Mouse (Mus musculus): ENCODE measurements around the gene Scrt2. TPM values are rescaled to one million over a fixed set of nuclear protein-coding genes. Genes with fewer than 3 reads are reported as not detected.

Scrt2 gene
- polyA plus RNA-seq, 1 experiment from 2014 or later: 7.6 TPM

DNA sequence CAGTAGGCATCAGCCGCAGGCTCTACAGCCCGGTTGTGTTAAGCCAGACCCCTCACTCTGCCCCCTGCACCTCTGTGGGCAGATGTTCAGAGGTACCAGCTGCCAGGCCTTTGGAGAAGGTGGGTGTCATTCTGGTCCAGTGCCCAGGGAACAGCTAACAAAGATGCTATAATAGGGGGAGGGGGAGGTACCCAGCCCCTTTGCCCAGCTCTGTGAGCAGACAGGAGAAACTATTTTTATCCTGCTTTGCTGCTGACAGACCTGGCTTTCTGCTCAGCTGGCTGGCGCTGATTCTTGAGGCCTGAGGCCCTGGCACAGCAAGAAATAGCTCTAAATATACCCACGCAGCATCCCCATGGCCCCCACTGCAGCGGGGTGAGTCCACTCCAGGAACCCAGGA lies 5.8 kb downstream of the Scrt2 start:
- Histone ChIP-seq H3K27ac (ENCODE audit: low read depth, low read length) (peak overlapping the region; percentile 56; the same call in 1 of the 2 replicates), H3K9ac (ENCODE audit: low read depth, low read length) (peak overlapping the region; percentile 47), H3K4me2 (ENCODE audit: low read length) (peak overlapping the region; percentile 37; the same call in 1 of the 2 replicates), H3K4me3 (ENCODE audit: low read length) (no peak overlapping the region; the same call in 1 of the 2 replicates), H3K9me3 (ENCODE audit: control insufficient read depth, low read length) (no peaks in the 10 kb centered on the region), H3K4me1 (ENCODE audit: control insufficient read depth, insufficient read depth, low read depth, low read length) (peaks cover 42% of the 10 kb centered on the region), H3K27me3 (replicated peaks; ENCODE audit: control insufficient read depth, insufficient read depth, low read length) (0 out of 2 replicates have a peak, but pooled peaks cover 3% of the 10 kb centered on the region), H3K36me3 (ENCODE audit: control insufficient read depth, insufficient read depth, low read length) (no peaks in the 10 kb centered on the region)
- no peak for ATAC-seq
- WGBS: 63% methylated on average over 5 of the region's 5 CpGs

DNA sequence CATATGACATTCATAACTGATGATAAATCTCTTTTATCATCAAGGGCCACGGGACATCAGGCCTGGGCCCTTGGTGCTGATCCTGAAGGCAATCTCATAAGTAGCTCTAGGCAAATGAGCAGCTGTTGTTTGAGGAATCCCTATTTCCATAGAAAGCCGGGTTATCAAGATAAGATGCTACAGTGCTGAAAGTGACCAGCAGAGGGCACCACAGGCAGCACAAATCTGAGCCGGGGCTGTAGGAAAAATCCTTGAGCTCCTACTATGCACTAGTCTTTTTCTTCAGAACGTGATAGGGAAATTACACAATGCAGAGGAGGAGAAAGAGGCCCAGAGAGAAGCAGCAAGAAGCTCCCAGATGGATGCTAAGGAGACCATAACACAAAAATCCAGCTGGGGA lies 7.7 kb downstream of the Scrt2 start:
- WGBS: 9% methylated on average over 4 of the region's 4 CpGs
- no peak overlapping the region for H3K4me2 ChIP-seq (ENCODE audit: low read length)
- ATAC-seq: no peak
- peaks cover 40% of the 10 kb centered on the region for H3K4me1 ChIP-seq (ENCODE audit: control insufficient read depth, insufficient read depth, low read depth, low read length)
- no peaks in the 10 kb centered on the region for H3K9me3 ChIP-seq (ENCODE audit: control insufficient read depth, low read length)
- H3K27me3 ChIP-seq (replicated peaks; ENCODE audit: control insufficient read depth, insufficient read depth, low read length): peaks cover 7% of the 10 kb centered on the region
- H3K27ac ChIP-seq (ENCODE audit: low read depth, low read length): no peak overlapping the region
- no peaks in the 10 kb centered on the region for H3K36me3 ChIP-seq (ENCODE audit: control insufficient read depth, insufficient read depth, low read length)
- H3K4me3 ChIP-seq (ENCODE audit: low read length): no peak overlapping the region
- H3K9ac ChIP-seq (ENCODE audit: low read depth, low read length): no peak overlapping the region

DNA sequence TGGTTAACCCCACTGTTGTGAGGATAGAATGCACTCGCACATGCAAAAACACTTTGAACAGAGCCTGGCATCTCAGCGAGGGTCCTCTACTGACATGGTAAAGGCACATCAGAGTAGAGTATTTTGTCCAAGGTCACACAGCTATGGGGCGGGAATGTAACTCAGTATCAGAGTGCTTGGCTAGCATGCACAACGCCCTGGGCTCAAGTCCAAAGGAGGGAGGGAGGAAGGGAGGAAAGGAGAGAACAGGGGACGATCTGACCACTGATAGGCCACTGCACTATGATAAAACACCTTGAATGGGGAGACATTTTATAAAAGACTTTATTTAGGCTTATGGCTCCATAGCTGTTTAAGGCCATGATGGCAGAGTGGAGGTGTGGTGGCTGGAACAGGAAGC lies 8.3 kb downstream of the Scrt2 start:
- Histone ChIP-seq H3K4me1 (ENCODE audit: control insufficient read depth, insufficient read depth, low read depth, low read length) (peaks cover 35% of the 10 kb centered on the region), H3K27ac (ENCODE audit: low read depth, low read length) (no peak overlapping the region)
- 87% methylated on average over 5 of the region's 5 CpGs for WGBS

GRCm38 (mm10) chr2:152090486-152090885 lies 9.2 kb downstream of the Scrt2 start:
- Histone ChIP-seq H3K4me3 (ENCODE audit: low read length) (no peak overlapping the region), H3K4me1 (ENCODE audit: control insufficient read depth, insufficient read depth, low read depth, low read length) (peaks cover 30% of the 10 kb centered on the region), H3K9me3 (ENCODE audit: control insufficient read depth, low read length) (no peaks in the 10 kb centered on the region), H3K27me3 (replicated peaks; ENCODE audit: control insufficient read depth, insufficient read depth, low read length) (peaks cover 8% of the 10 kb centered on the region), H3K4me2 (ENCODE audit: low read length) (no peak overlapping the region), H3K9ac (ENCODE audit: low read depth, low read length) (no peak overlapping the region), H3K27ac (ENCODE audit: low read depth, low read length) (no peak overlapping the region), H3K36me3 (ENCODE audit: control insufficient read depth, insufficient read depth, low read length) (no peaks in the 10 kb centered on the region)
- 74% methylated on average over 5 of the region's 5 CpGs for WGBS
- ATAC-seq: no peak

More for the DNA sequence above, 8.3 kb downstream of the Scrt2 start:
- no peaks in the 10 kb centered on the region for H3K9me3 ChIP-seq (ENCODE audit: control insufficient read depth, low read length)
- no peak overlapping the region for H3K4me2 ChIP-seq (ENCODE audit: low read length)
- no peaks in the 10 kb centered on the region for H3K36me3 ChIP-seq (ENCODE audit: control insufficient read depth, insufficient read depth, low read length)
- no peak overlapping the region for H3K9ac ChIP-seq (ENCODE audit: low read depth, low read length)
- peaks cover 8% of the 10 kb centered on the region for H3K27me3 ChIP-seq (replicated peaks; ENCODE audit: control insufficient read depth, insufficient read depth, low read length)
- no peak for ATAC-seq
- H3K4me3 ChIP-seq (ENCODE audit: low read length): no peak overlapping the region

DNA sequence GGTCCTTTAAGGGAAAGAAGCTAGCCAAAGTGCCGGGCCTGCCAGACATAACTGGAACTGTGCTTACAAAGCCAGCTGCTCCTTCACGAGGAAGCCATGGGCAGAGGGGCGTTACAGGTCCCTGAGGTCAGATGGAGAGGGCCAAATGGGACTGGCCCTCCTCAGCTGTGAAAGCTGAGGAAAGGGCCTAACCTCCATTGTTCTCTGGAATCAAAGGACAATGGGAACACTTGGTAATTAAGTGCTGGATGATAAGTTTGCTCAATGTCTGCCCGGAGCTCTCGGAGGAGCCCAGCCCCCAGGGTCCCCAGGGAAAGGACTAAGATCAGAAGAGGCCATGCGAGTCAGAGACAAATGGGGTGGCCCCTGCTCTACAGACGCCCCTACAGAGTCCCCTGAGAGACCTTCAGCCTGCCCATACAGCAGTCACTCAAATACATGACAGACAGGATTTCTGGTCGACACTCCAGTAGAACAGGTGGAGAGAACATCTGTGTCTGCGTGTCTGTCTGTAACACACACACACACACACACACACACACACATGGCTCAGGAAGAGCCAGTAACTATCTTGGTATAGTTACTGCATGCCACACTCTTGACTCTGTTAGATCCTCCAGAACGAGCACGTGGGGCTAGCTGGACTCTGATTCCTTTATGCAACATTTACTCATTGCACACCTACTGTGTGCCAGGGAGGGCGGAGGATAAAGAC lies 10.2 kb downstream of the Scrt2 start:
- no peak for ATAC-seq
- no peak overlapping the region for H3K27ac ChIP-seq (ENCODE audit: low read depth, low read length)
- no peak overlapping the region for H3K4me3 ChIP-seq (ENCODE audit: low read length)
- H3K4me2 ChIP-seq (ENCODE audit: low read length): no peak overlapping the region
- H3K9me3 ChIP-seq (ENCODE audit: control insufficient read depth, low read length): no peaks in the 10 kb centered on the region
- peaks cover 24% of the 10 kb centered on the region for H3K4me1 ChIP-seq (ENCODE audit: control insufficient read depth, insufficient read depth, low read depth, low read length)
- no peak overlapping the region for H3K9ac ChIP-seq (ENCODE audit: low read depth, low read length)
- peaks cover 8% of the 10 kb centered on the region for H3K27me3 ChIP-seq (replicated peaks; ENCODE audit: control insufficient read depth, insufficient read depth, low read length)
- WGBS: 19% methylated on average over 12 of the region's 12 CpGs
- no peaks in the 10 kb centered on the region for H3K36me3 ChIP-seq (ENCODE audit: control insufficient read depth, insufficient read depth, low read length)

GRCm38 (mm10) chr2:152092927-152093326 lies 11.6 kb downstream of the Scrt2 start:
- peaks cover 8% of the 10 kb centered on the region for H3K27me3 ChIP-seq (replicated peaks; ENCODE audit: control insufficient read depth, insufficient read depth, low read length)
- H3K9me3 ChIP-seq (ENCODE audit: control insufficient read depth, low read length): no peaks in the 10 kb centered on the region
- ATAC-seq: no peak
- H3K4me3 ChIP-seq (ENCODE audit: low read length): peak overlapping the region; percentile 39
- peak overlapping the region; percentile 52 for H3K9ac ChIP-seq (ENCODE audit: low read depth, low read length)
- 7% methylated on average over 27 of the region's 45 CpGs for WGBS
- peak overlapping the region; percentile 18; the same call in 1 of the 2 replicates for H3K27ac ChIP-seq (ENCODE audit: low read depth, low read length)
- no peaks in the 10 kb centered on the region for H3K36me3 ChIP-seq (ENCODE audit: control insufficient read depth, insufficient read depth, low read length)
- H3K4me1 ChIP-seq (ENCODE audit: control insufficient read depth, insufficient read depth, low read depth, low read length): peaks cover 15% of the 10 kb centered on the region
- H3K4me2 ChIP-seq (ENCODE audit: low read length): peak overlapping the region; percentile 53

DNA sequence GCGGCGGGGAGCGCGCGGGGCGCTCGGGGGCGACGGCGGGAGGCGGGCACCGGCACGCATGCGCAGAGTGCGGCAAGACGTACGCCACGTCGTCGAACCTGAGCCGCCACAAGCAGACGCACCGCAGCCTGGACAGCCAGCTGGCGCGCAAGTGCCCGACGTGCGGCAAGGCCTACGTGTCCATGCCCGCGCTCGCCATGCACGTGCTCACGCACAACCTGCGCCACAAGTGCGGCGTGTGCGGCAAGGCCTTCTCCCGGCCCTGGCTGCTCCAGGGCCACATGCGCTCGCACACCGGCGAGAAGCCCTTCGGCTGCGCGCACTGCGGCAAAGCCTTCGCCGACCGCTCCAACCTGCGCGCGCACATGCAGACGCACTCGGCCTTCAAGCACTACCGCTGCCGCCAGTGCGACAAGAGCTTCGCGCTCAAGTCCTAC lies 12.0 kb downstream of the Scrt2 start:
- H3K9me3 ChIP-seq (ENCODE audit: control insufficient read depth, low read length): no peaks in the 10 kb centered on the region
- H3K4me3 ChIP-seq (ENCODE audit: low read length): peak overlapping the region; percentile 39
- peak; percentile 18; the same call in 1 of the 2 replicates for ATAC-seq
- H3K27me3 ChIP-seq (replicated peaks; ENCODE audit: control insufficient read depth, insufficient read depth, low read length): peaks cover 8% of the 10 kb centered on the region
- H3K4me1 ChIP-seq (ENCODE audit: control insufficient read depth, insufficient read depth, low read depth, low read length): peaks cover 15% of the 10 kb centered on the region
- 5% methylated on average over 49 of the region's 60 CpGs for WGBS
- H3K36me3 ChIP-seq (ENCODE audit: control insufficient read depth, insufficient read depth, low read length): no peaks in the 10 kb centered on the region
- peak overlapping the region; percentile 52 for H3K9ac ChIP-seq (ENCODE audit: low read depth, low read length)
- H3K4me2 ChIP-seq (ENCODE audit: low read length): peak overlapping the region; percentile 53
- no peak overlapping the region for H3K27ac ChIP-seq (ENCODE audit: low read depth, low read length)

DNA sequence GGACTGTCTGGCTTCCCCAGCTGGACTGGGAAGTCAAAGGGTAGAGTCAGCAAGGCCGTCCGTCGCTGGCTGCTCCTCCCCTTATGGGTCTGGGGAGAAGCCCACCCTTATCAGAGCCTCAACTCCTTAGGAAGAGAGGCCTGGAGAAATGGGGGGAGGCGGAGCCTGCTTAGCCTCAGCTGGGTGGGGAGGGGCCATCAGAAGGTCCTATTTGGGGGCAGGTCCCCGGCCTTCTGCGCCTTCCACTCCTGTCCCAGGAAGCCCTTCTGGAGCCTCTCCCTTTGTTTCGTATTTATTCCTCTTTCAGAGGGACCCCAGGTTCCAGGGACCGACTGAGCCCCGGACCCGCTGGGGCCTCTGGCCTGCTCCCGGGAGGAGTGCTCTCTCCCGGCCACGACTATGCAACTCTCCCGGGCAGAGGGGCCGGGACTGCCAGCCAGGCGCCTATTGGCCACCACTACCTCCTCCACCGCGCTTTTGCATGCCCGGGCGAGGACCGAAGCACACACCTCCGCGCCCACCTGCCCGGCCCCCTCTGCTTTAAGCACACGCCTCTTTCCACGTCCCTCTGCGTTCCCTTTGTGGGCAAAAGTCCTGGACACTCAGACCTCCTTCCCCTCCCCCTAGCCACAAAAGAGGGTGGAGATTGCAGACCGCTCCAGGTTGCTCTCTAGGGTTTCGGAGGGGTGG lies 13.7 kb downstream of the Scrt2 start:
- H3K4me2 ChIP-seq (ENCODE audit: low read length): peak overlapping the region; percentile 27
- H3K27me3 ChIP-seq (replicated peaks; ENCODE audit: control insufficient read depth, insufficient read depth, low read length): peaks cover 8% of the 10 kb centered on the region
- peaks cover 13% of the 10 kb centered on the region for H3K4me1 ChIP-seq (ENCODE audit: control insufficient read depth, insufficient read depth, low read depth, low read length)
- H3K9ac ChIP-seq (ENCODE audit: low read depth, low read length): peak overlapping the region; percentile 7; the same call in 1 of the 2 replicates
- no peaks in the 10 kb centered on the region for H3K9me3 ChIP-seq (ENCODE audit: control insufficient read depth, low read length)
- ATAC-seq: no peak
- H3K4me3 ChIP-seq (ENCODE audit: low read length): no peak overlapping the region
- 10% methylated on average over 29 of the region's 29 CpGs for WGBS
- no peaks in the 10 kb centered on the region for H3K36me3 ChIP-seq (ENCODE audit: control insufficient read depth, insufficient read depth, low read length)
- no peak overlapping the region for H3K27ac ChIP-seq (ENCODE audit: low read depth, low read length)

DNA sequence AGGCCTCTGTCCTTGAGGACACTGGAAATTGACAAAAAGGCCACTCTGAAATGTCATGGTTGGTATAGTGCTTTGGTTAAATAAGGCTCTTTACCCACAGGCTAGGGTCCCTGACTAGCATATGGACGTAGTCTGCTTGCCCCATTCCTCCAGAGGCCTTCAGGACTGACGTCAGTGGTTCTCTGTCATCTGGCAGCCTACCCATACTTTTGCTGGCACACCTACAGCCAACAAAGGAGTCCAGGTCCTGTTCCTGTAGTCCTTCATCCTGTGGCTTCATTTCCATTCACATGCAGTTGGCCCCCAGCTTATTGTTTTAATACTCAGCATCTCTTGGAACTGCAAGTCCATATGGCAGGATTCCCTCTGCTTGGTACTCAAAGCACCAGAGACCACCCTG lies 15.6 kb downstream of the Scrt2 start:
- no peak overlapping the region for H3K27ac ChIP-seq (ENCODE audit: low read depth, low read length)
- H3K9me3 ChIP-seq (ENCODE audit: control insufficient read depth, low read length): no peaks in the 10 kb centered on the region
- no peak for ATAC-seq
- no peak overlapping the region for H3K4me3 ChIP-seq (ENCODE audit: low read length)
- H3K4me2 ChIP-seq (ENCODE audit: low read length): no peak overlapping the region
- no peak overlapping the region for H3K9ac ChIP-seq (ENCODE audit: low read depth, low read length)
- peaks cover 6% of the 10 kb centered on the region for H3K27me3 ChIP-seq (replicated peaks; ENCODE audit: control insufficient read depth, insufficient read depth, low read length)
- 37% methylated on average over 2 of the region's 2 CpGs for WGBS
- H3K36me3 ChIP-seq (ENCODE audit: control insufficient read depth, insufficient read depth, low read length): no peaks in the 10 kb centered on the region
- H3K4me1 ChIP-seq (ENCODE audit: control insufficient read depth, insufficient read depth, low read depth, low read length): peaks cover 13% of the 10 kb centered on the region

Measured in hindbrain, embryonic 16.5 days (tissue).